Mouse (Mus musculus): ENCODE measurements around the gene Arhgef28. TPM values are rescaled to one million over a fixed set of nuclear protein-coding genes. Genes with fewer than 3 reads are reported as not detected.
"Not testable (repeated sequence)": the region's sequence is repeated elsewhere in the genome, so short reads cannot be mapped to it uniquely, and the experiment has no call there.

Arhgef28 gene
- polyA plus RNA-seq, 2 experiments: 0.11 to 0.52 TPM

- no peak for ATAC-seq (ENCODE audit: insufficient read depth)
- TF ChIP-seq EP300 (IDR thresholded peaks at IDR 0.05; ENCODE audit: low read depth): no peak
- TF ChIP-seq CTCF (IDR thresholded peaks at IDR 0.05; ENCODE audit: low read depth): no peak
- no peaks in the 10 kb centered on the region for H3K4me1 ChIP-seq (replicated peaks; ENCODE audit: control insufficient read depth in 2 of 2, insufficient read depth in 2 of 2, low read length in 1 of 2)
- H3K27me3 ChIP-seq (ENCODE audit: control insufficient read depth, insufficient read depth, low read length): no peaks in the 10 kb centered on the region
- no peak overlapping the region for H3K27ac ChIP-seq
- H3K36me3 ChIP-seq (replicated peaks; ENCODE audit: control insufficient read depth, insufficient read depth, low read depth): no peaks in the 10 kb centered on the region
- H3K4me2 ChIP-seq (ENCODE audit: low read depth): no peak overlapping the region
- 60% methylated on average over 2 of the region's 2 CpGs for WGBS (ENCODE audit: insufficient replicate concordance)
- DNase-seq (ENCODE audit: low read depth in 3 of 3, low spot score in 3 of 3): no peak
- no peak overlapping the region for H3K4me3 ChIP-seq (ENCODE audit: insufficient read depth in 1 of 2, low read depth in 2 of 2, low read length in 2 of 2)
- H3K9ac ChIP-seq (replicated peaks): no peak overlapping the region
- H3K9me3 ChIP-seq (ENCODE audit: control insufficient read depth, low read length): no peaks in the 10 kb centered on the region
Measured at GRCm38 (mm10) chr13:98111021-98111420, 95.2 kb downstream of the Arhgef28 start.

- ATAC-seq (ENCODE audit: insufficient read depth); H3K4me3 ChIP-seq (ENCODE audit: insufficient read depth in 1 of 2, low read depth in 2 of 2, low read length in 2 of 2); H3K9ac ChIP-seq (replicated peaks); H3K9me3 ChIP-seq (ENCODE audit: control insufficient read depth, low read length); H3K27ac ChIP-seq; H3K27me3 ChIP-seq (ENCODE audit: control insufficient read depth, insufficient read depth, low read length); H3K4me2 ChIP-seq (ENCODE audit: low read depth); DNase-seq (ENCODE audit: low read depth in 3 of 3, low spot score in 3 of 3); H3K4me1 ChIP-seq (replicated peaks; ENCODE audit: control insufficient read depth in 2 of 2, insufficient read depth in 2 of 2, low read length in 1 of 2); H3K36me3 ChIP-seq (replicated peaks; ENCODE audit: control insufficient read depth, insufficient read depth, low read depth): not testable (repeated sequence)
- WGBS (ENCODE audit: insufficient replicate concordance): 66% methylated on average over 3 of the region's 3 CpGs
Measured at GRCm38 (mm10) chr13:98108481-98108880, 97.8 kb downstream of the Arhgef28 start.

- ATAC-seq (ENCODE audit: insufficient read depth) (no peak), DNase-seq (ENCODE audit: low read depth in 3 of 3, low spot score in 3 of 3) (no peak)
- H3K9me3 ChIP-seq (ENCODE audit: control insufficient read depth, low read length): no peaks in the 10 kb centered on the region
- WGBS (ENCODE audit: insufficient replicate concordance): 48% methylated on average over 2 of the region's 2 CpGs
- no peaks in the 10 kb centered on the region for H3K36me3 ChIP-seq (replicated peaks; ENCODE audit: control insufficient read depth, insufficient read depth, low read depth)
- TF ChIP-seq EP300 (IDR thresholded peaks at IDR 0.05; ENCODE audit: low read depth): no peak
- no peak for TF ChIP-seq CTCF (IDR thresholded peaks at IDR 0.05; ENCODE audit: low read depth)
- no peak overlapping the region for H3K4me2 ChIP-seq (ENCODE audit: low read depth)
- no peak overlapping the region for H3K4me3 ChIP-seq (ENCODE audit: insufficient read depth in 1 of 2, low read depth in 2 of 2, low read length in 2 of 2)
- H3K9ac ChIP-seq (replicated peaks): no peak overlapping the region
- H3K27me3 ChIP-seq (ENCODE audit: control insufficient read depth, insufficient read depth, low read length): no peaks in the 10 kb centered on the region
- no peak overlapping the region for H3K27ac ChIP-seq
- no peaks in the 10 kb centered on the region for H3K4me1 ChIP-seq (replicated peaks; ENCODE audit: control insufficient read depth in 2 of 2, insufficient read depth in 2 of 2, low read length in 1 of 2)
Measured at GRCm38 (mm10) chr13:98107621-98108020, 98.6 kb downstream of the Arhgef28 start.

- no peaks in the 10 kb centered on the region for H3K27me3 ChIP-seq (ENCODE audit: control insufficient read depth, insufficient read depth, low read length)
- TF ChIP-seq CTCF (IDR thresholded peaks at IDR 0.05; ENCODE audit: low read depth) (no peak), EP300 (IDR thresholded peaks at IDR 0.05; ENCODE audit: low read depth) (no peak)
- WGBS (ENCODE audit: insufficient replicate concordance): 61% methylated on average over 4 of the region's 4 CpGs
- ATAC-seq (ENCODE audit: insufficient read depth): no peak
- H3K4me2 ChIP-seq (ENCODE audit: low read depth): no peak overlapping the region
- no peaks in the 10 kb centered on the region for H3K9me3 ChIP-seq (ENCODE audit: control insufficient read depth, low read length)
- DNase-seq (ENCODE audit: low read depth in 3 of 3, low spot score in 3 of 3): no peak
- no peaks in the 10 kb centered on the region for H3K36me3 ChIP-seq (replicated peaks; ENCODE audit: control insufficient read depth, insufficient read depth, low read depth)
- no peak overlapping the region for H3K27ac ChIP-seq
- no peak overlapping the region for H3K9ac ChIP-seq (replicated peaks)
- peaks cover 0 to 4% of the 10 kb centered on the region in 2 experiments; a peak in 2 of 4 replicates for H3K4me1 ChIP-seq (replicated peaks; ENCODE audit: control insufficient read depth in 2 of 2, insufficient read depth in 2 of 2, low read length in 1 of 2)
- no peak overlapping the region for H3K4me3 ChIP-seq (ENCODE audit: insufficient read depth in 1 of 2, low read depth in 2 of 2, low read length in 2 of 2)
Measured at GRCm38 (mm10) chr13:98095966-98096365, 110.3 kb downstream of the Arhgef28 start.

GRCm38 (mm10) chr13:98094332-98094731 lies 111.9 kb downstream of the Arhgef28 start:
- no peaks in the 10 kb centered on the region for H3K27me3 ChIP-seq (ENCODE audit: control insufficient read depth, insufficient read depth, low read length)
- DNase-seq (ENCODE audit: low read depth in 3 of 3, low spot score in 3 of 3): no peak
- 57% methylated on average over 3 of the region's 3 CpGs for WGBS (ENCODE audit: insufficient replicate concordance)
- no peak overlapping the region for H3K4me3 ChIP-seq (ENCODE audit: insufficient read depth in 1 of 2, low read depth in 2 of 2, low read length in 2 of 2)
- no peak for ATAC-seq (ENCODE audit: insufficient read depth)
- no peak overlapping the region for H3K4me2 ChIP-seq (ENCODE audit: low read depth)
- no peaks in the 10 kb centered on the region for H3K36me3 ChIP-seq (replicated peaks; ENCODE audit: control insufficient read depth, insufficient read depth, low read depth)
- H3K27ac ChIP-seq: no peak overlapping the region
- H3K4me1 ChIP-seq (replicated peaks; ENCODE audit: control insufficient read depth in 2 of 2, insufficient read depth in 2 of 2, low read length in 1 of 2): peaks cover 0 to 4% of the 10 kb centered on the region in 2 experiments; a peak in 2 of 4 replicates
- H3K9me3 ChIP-seq (ENCODE audit: control insufficient read depth, low read length): no peaks in the 10 kb centered on the region
- TF ChIP-seq CTCF (IDR thresholded peaks at IDR 0.05; ENCODE audit: low read depth) (no peak), EP300 (IDR thresholded peaks at IDR 0.05; ENCODE audit: low read depth) (no peak)
- no peak overlapping the region for H3K9ac ChIP-seq (replicated peaks)

Data from liver, embryonic 14.5 days (tissue).